Mouse (Mus musculus) frontal cortex, postnatal 25 days (tissue): ENCODE data around the gene Ago4.

Experiments
- DNase-seq, 2 experiments: peaks; one replicate each; pipeline ENCODE4 v3.0.0; 2022; ENCODE audit warnings: low spot score in 2 of 2

Ago4 gene

GRCm38 (mm10) chr4:126526164-126526563 lies 7.1 kb downstream of the Ago4 start:
- DNase-seq = no peak

- no peak for DNase-seq
Measured at GRCm38 (mm10) chr4:126512308-126513066, 20.8 kb downstream of the Ago4 start.

GRCm38 (mm10) chr4:126511013-126511412 lies 22.3 kb downstream of the Ago4 start:
- DNase-seq = no peak

- no peak for DNase-seq
Measured at GRCm38 (mm10) chr4:126509072-126509471, 24.2 kb downstream of the Ago4 start.

GRCm38 (mm10) chr4:126508110-126508899 lies 25.0 kb downstream of the Ago4 start:
- no peak for DNase-seq

- DNase-seq = no peak
Measured at GRCm38 (mm10) chr4:126502977-126503309, 30.3 kb downstream of the Ago4 start.

GRCm38 (mm10) chr4:126502141-126502976 lies 30.9 kb downstream of the Ago4 start:
- DNase-seq = no peak

- no peak for DNase-seq
Measured at GRCm38 (mm10) chr4:126498601-126499000, 34.7 kb downstream of the Ago4 start.

- no peak for DNase-seq
Measured at GRCm38 (mm10) chr4:126496963-126497362, 36.3 kb downstream of the Ago4 start.

GRCm38 (mm10) chr4:126495942-126496790 lies 37.1 kb downstream of the Ago4 start:
- no peak for DNase-seq

- DNase-seq = no peak
Measured at GRCm38 (mm10) chr4:126495453-126495852, 37.8 kb downstream of the Ago4 start.

GRCm38 (mm10) chr4:126493416-126493815 lies 39.9 kb downstream of the Ago4 start:
- DNase-seq = no peak

GRCm38 (mm10) chr4:126491977-126492376 lies 41.3 kb downstream of the Ago4 start:
- DNase-seq = no peak

GRCm38 (mm10) chr4:126490726-126491125 lies 42.5 kb downstream of the Ago4 start:
- DNase-seq = no peak

- no peak for DNase-seq
Measured at GRCm38 (mm10) chr4:126489811-126490210, 43.5 kb downstream of the Ago4 start.

GRCm38 (mm10) chr4:126486217-126486616 lies 47.1 kb downstream of the Ago4 start:
- DNase-seq = no peak

- no peak for DNase-seq
Measured at GRCm38 (mm10) chr4:126485065-126485464, 48.2 kb downstream of the Ago4 start.

- no peak for DNase-seq
Measured at GRCm38 (mm10) chr4:126483874-126484273, 49.4 kb downstream of the Ago4 start.

GRCm38 (mm10) chr4:126482951-126483350 lies 50.3 kb downstream of the Ago4 start:
- no peak for DNase-seq

GRCm38 (mm10) chr4:126481461-126481860 lies 51.8 kb downstream of the Ago4 start:
- DNase-seq = no peak

- DNase-seq = no peak
Measured at GRCm38 (mm10) chr4:126480288-126480687, 53.0 kb downstream of the Ago4 start.
